ENCODE assay signal across 22 mouse cellular contexts in genomic region chr12:81104546-81104945, GRCm38 (mm10).
DNase-seq lines count a peak whose midpoint lies in the region; ATAC-seq lines count a peak whose summit lies in the region.
"Had no signal": no experiment of that assay in that cellular context is flagged by ENCODE, and none has a peak within 500 bp of the region (broad histone marks: within the 10 kb centered on the region; RNA-seq: fewer than 3 reads in every experiment).

No protein-coding gene starts in this region.

- peak; percentile 66 to 70 for DNase-seq in cerebellum, postnatal 14 days
- DNase-seq in cerebellum, postnatal 36 days, result no peak
- no peak for DNase-seq in hindbrain, embryonic 10.5 days (ENCODE audit: low spot score)
- peak; percentile 58 for DNase-seq in testis, postnatal 10 days (ENCODE audit: low spot score)
- no peak for DNase-seq in testis, postnatal 14 days (ENCODE audit: low spot score)
- DNase-seq: adrenal gland, adult 2 months; adrenal gland, postnatal 25 days; cerebellum, adult 11-12 months; cerebellum, adult 9-10 months; gastrocnemius, postnatal 25 days; heart, adult 2 months had no signal

- no peaks in the 10 kb centered on the region for H3K9me3 ChIP-seq in hindbrain, embryonic 10.5 days
- no peaks in the 10 kb centered on the region for H3K9me3 ChIP-seq in hindbrain, embryonic 13.5 days
- H3K9me3 ChIP-seq in megakaryocyte, embryonic 14.5 days, result no peaks in the 10 kb centered on the region
- H3K9me3 ChIP-seq: forebrain, embryonic 12.5 days; forebrain, embryonic 15.5 days had no signal

- peaks cover 30% of the 10 kb centered on the region for H3K4me1 ChIP-seq in hindbrain, embryonic 10.5 days (replicated peaks)
- H3K4me1 ChIP-seq in hindbrain, embryonic 13.5 days (replicated peaks), result peaks cover 19% of the 10 kb centered on the region
- H3K4me1 ChIP-seq in megakaryocyte, embryonic 14.5 days, result no peaks in the 10 kb centered on the region

- no peak overlapping the region for H3K9ac ChIP-seq in hindbrain, embryonic 13.5 days
- H3K9ac ChIP-seq: forebrain, embryonic 12.5 days; forebrain, embryonic 15.5 days; hindbrain, embryonic 14.5 days had no signal

- no peak for ATAC-seq in hindbrain, embryonic 13.5 days (ENCODE audit: low FRiP score)
- ATAC-seq in megakaryocyte, adult 5-6 weeks (ENCODE audit: poor library complexity, severe bottlenecking), result no peak
- ATAC-seq: CD4-positive, CD25-positive, alpha-beta regulatory T cell, adult 4 months; forebrain, embryonic 15.5 days; hindbrain, postnatal 0 days; inflammation-experienced regulatory T-cells, adult 6 months; intestine, embryonic 16.5 days had no signal

- H3K27ac ChIP-seq in hindbrain, embryonic 10.5 days, result 0 out of 2 replicates have a peak overlapping the region, but pooled peaks have one; percentile 53
- no peak overlapping the region for H3K27ac ChIP-seq in hindbrain, embryonic 13.5 days
- H3K27ac ChIP-seq: forebrain, embryonic 12.5 days; forebrain, embryonic 15.5 days; heart, adult 2 months; hindbrain, embryonic 14.5 days had no signal

- no peak overlapping the region for H3K4me2 ChIP-seq in hindbrain, embryonic 13.5 days
- H3K4me2 ChIP-seq: forebrain, embryonic 12.5 days; forebrain, embryonic 15.5 days; heart, embryonic 11.5 days; hindbrain, embryonic 14.5 days had no signal

- H3K36me3 ChIP-seq in hindbrain, embryonic 10.5 days, result peaks cover 19% of the 10 kb centered on the region
- H3K36me3 ChIP-seq in hindbrain, embryonic 13.5 days, result no peaks in the 10 kb centered on the region
- H3K36me3 ChIP-seq in megakaryocyte, embryonic 14.5 days (replicated peaks; ENCODE audit: low read length), result no peaks in the 10 kb centered on the region
- H3K36me3 ChIP-seq: forebrain, embryonic 12.5 days; forebrain, embryonic 15.5 days had no signal

- 92% methylated on average over 14 of the region's 14 CpGs for WGBS in hindbrain, embryonic 10.5 days
- WGBS in hindbrain, embryonic 13.5 days, result 90% methylated on average over 14 of the region's 14 CpGs

- no peaks in the 10 kb centered on the region for H3K27me3 ChIP-seq in hindbrain, embryonic 10.5 days (ENCODE audit: insufficient read depth, poor library complexity, severe bottlenecking)
- H3K27me3 ChIP-seq in hindbrain, embryonic 13.5 days, result no peaks in the 10 kb centered on the region
- H3K27me3 ChIP-seq in megakaryocyte, embryonic 14.5 days (replicated peaks), result peaks cover 2% of the 10 kb centered on the region
- H3K27me3 ChIP-seq: forebrain, embryonic 12.5 days; forebrain, embryonic 15.5 days had no signal

- no peak overlapping the region for H3K4me3 ChIP-seq in hindbrain, embryonic 10.5 days
- H3K4me3 ChIP-seq in hindbrain, embryonic 13.5 days, result no peak overlapping the region
- H3K4me3 ChIP-seq in megakaryocyte, embryonic 14.5 days (replicated peaks), result peak overlapping the region; percentile 38
- H3K4me3 ChIP-seq: forebrain, embryonic 12.5 days; forebrain, embryonic 15.5 days; heart, adult 2 months had no signal

Comparison
In these comparisons a context has a peak if more than half of its experiments do, and no peak if none do; other contexts are left out.
1. DNase-seq: peak in cerebellum, postnatal 14 days (2 of 2) and testis, postnatal 10 days (single experiment); none in cerebellum, postnatal 36 days (0 of 2), hindbrain, embryonic 10.5 days (single experiment) and testis, postnatal 14 days (single experiment).